Mouse (Mus musculus) inflammation-experienced regulatory T-cells (primary cell): ENCODE data around the gene Tspan2. TPM values are rescaled to one million over a fixed set of nuclear protein-coding genes. Genes with fewer than 3 reads are reported as not detected.

Experiments used
- polyA plus RNA-seq, 2 experiments: library from polyadenylated mRNA; unstranded; fragments of 100-300 nt; shearing (Covaris generic); gene quantifications; one replicate each; pipeline ENCODE4 v1.2.1; 2017

The Tspan2 gene
- 1 to 10 TPM; 1.7 to 2.6 TPM for polyA plus RNA-seq

GRCm38 (mm10) chr3:102734313-102735030, at the start of gene Tspan2:
Gene Tspan2, plus strand, starts transcription at chr3:102734529.

DNA sequence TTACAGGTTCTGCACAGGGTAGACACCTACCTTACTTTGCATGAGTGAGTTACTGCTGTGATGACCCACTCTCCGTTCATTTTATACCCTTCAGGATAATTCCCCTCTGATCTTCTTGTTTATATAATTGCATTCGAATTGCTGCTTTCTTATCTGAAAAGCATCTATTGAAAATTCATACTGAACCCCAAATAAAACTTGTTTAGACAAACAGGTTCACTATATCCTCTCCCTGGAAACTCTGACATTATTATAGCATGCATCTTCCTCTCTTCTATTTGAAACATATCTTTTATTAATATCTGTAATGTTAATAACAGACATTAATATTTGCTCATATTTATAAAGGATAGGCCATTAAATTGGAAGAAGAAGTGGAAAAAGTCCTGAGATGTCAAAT, 48.3 kb downstream of the Tspan2 start, which contains the start of gene Tshb:
TSS of gene Tshb (minus strand) at position 101 of the 400 bp plus-strand sequence.

Other genes with a start within 250 kb of the Tspan2 start
- gene Tshb, start 48.2 kb downstream of the Tspan2 start, polyA plus RNA-seq: under 1 TPM in 1 of 2 experiments, not detected in 1; 0.38 TPM
- gene Sycp1, start 201.6 kb downstream of the Tspan2 start, polyA plus RNA-seq: not detected
- under 1 TPM in 1 of 2 experiments, not detected in 1; 0.83 TPM for gene Nr1h5, start 229.6 kb downstream of the Tspan2 start, polyA plus RNA-seq